Mouse (Mus musculus): Measurements from ENCODE around the gene Ppif.

The Ppif gene

GRCm38 (mm10) chr14:25693888-25694568, at the start of gene Ppif:
TSS of gene Ppif (plus strand) at chr14:25694154.
- DNase-seq = peak; percentile 99

GRCm38 (mm10) chr14:25645717-25646116, 48.2 kb upstream of the Ppif start:
- DNase-seq = no peak

DNA sequence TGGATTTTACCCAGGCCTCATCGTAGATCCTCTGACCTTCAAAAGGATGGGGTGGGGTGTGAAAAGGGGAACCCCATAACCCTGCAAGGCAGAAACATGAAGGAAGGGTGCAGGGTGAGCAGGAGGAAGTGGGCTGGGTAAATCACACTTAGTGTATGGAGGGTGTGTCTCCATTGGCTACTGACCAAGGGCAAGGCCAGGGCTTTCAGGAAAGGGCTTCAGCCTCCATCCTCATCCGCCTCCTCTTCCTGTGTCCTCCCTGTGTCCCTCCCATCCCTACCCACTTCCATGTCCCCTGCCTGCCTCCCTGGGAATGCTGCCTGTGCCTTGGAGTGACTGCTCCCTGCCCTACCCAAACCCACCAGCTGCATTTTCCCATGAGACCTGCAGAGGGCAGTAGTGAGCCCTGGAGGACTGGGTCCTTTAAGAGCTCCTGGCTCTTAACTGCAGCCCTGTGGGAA, 47.8 kb upstream of the Ppif start:
- peak; percentile 66 for DNase-seq

DNA sequence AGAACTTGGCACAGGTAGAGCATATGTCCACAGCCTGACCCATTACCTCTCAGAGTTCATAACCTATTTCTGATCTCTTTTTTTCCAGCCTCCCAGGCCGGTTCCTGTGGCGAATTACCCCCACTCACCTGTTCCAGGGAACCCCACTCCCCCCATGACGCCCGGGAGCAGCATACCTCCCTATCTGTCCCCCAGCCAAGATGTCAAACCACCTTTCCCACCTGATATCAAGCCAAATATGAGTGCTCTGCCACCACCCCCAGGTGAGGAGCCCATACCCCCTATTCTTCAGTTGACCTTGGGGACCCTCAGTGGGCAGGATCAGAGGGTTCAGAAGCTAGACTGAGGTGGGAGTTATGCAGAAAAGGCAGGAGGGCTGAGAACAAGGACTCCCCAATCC, 42.8 kb upstream of the Ppif start:
- DNase-seq = no peak

- no peak for DNase-seq
These were observed 42.0 kb upstream of the Ppif start for GRCm38 (mm10) chr14:25651905-25652304.

GRCm38 (mm10) chr14:25654401-25655197, 39.4 kb upstream of the Ppif start:
- DNase-seq = no peak

- no peak for DNase-seq
These were observed 33.3 kb upstream of the Ppif start for GRCm38 (mm10) chr14:25660661-25661060.

DNA sequence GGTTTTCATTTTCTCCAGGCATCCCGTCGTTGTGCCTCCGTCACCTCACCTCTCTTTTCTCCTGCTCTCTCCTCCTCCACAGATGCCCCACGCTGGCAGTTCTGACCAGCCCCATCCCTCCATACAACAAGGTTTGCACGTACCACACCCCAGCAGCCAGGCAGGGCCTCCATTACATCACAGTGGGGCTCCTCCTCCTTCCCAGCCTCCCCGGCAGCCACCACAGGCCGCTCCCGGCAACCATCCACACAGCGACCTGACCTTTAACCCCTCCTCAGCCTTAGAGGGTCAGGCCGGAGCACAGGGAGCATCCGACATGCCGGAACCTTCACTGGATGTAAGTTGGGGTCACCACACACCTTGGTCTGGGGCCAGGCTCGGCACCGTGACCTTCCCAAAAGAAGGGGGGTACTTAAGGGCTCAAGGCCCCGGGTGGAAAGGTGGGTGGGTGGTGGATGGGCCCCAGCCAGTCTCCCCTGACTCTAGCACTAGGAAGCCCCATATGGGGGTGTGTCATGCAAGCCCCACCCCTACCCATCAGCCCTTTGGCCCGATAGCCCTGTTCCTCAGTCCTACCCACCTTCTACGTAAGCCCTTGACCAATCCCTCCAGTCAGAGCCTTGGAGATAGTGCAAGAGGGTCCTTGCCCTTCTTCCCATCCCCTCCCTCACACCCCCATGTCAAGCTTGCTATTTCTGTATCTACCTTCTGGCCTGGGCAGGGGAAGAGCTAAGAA, 32.6 kb upstream of the Ppif start:
- no peak for DNase-seq

DNA sequence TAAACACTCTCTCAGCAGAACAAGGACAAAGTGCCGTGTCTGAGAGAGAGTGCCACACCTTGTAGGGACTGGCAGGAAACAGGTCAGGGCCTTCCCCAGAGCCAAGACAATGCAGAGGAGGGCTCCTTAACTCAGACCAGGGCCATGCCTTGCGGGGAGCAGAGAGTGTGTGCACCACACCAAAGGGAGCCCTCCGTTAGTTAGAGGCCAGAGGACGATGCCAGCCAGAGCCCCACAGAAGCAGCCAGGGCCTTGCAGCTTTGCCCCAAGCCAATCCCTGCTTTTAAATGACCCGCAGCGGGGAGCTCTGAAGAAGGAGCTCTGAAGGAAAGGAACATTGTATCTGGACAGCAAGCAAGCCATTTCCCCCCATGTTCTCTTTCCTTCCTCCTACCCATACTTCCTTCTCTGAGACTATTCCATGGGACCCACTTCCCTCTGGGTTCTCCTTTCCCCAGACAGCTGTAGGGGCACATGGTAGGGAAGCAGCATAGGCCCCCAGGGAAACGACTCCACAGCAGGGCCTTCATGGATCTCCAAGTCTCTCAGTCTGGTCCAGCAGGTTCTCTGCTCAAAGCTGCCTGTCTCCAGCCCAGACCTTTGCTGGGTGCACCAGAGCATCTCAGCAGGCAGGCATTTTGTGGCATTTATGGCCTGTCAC, 30.2 kb upstream of the Ppif start:
- DNase-seq = no peak

GRCm38 (mm10) chr14:25664310-25664695, 29.7 kb upstream of the Ppif start:
- no peak for DNase-seq

- no peak for DNase-seq
These were observed 28.5 kb upstream of the Ppif start for GRCm38 (mm10) chr14:25665314-25665970.

DNA sequence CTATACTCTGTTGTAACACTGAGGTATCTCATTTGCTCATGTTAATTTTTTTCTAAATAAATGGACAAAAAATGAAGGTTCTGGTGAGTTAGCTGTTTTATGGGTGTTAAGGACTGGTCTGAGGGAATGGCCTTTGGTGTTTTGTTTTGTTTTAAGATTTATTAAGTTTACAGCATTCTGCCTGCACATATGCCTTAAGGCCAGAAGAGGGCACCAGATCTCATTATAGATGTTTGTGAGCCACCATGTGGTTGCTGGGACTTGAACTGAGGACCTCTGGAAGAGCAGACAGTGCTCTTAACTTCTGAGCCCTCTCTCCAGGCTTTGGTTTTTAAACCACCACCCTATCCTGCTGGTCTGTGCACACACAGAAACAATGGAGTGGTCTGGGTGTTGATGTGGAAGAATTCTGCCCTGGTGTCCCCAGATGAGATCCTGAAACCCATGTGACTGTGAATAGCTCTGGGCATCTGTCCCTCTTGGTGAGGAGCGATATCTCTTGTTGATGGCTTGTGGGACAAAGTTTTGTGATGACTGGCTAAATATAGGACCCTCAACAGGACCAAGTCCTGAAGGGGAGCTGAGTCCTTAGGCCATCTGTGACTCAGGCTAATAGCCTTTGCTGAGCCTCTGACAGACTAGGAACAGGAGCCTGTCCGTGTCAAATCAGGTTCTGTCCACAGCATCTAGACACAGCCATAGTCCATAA, 27.1 kb upstream of the Ppif start:
- DNase-seq = no peak

DNA sequence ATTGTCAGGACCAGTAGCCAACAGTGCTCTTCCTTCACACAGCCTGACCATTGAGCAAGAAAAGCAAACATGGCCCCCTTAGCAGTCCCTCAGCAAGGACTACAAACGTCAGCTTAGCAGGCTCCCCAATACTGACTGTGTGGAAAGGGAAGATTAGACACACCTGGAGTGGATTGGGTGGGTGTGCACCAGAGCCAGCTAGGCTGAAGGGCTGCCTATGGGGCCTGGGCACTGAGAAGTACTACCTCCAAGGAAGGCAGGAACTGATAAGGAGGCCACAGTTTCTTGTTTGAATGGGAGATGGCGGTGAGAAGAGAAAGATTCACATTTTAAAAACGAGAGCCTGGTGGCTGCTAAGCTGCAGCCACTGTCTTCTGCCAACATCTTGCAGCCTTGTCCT, 26.4 kb upstream of the Ppif start:
- DNase-seq = no peak

DNA sequence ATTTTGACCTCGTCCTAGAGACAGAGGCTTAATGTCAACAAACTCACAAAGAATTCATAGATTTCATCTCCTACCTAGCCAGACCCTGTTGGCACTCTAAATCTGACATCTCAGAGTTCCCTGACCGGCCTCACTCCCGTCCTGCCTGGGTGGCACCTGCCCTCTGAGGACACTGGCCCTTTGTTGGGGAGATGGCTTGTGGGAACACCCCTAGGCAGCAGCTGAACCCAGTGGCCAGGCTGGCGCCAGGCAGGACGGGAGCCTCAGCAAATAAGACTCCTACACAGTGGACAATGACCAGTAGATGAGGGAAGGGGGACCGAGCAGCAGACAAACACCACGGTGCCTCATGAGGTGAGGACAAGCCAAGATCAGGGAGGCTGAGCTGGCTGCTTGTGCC, 14.3 kb upstream of the Ppif start:
- no peak for DNase-seq

DNA sequence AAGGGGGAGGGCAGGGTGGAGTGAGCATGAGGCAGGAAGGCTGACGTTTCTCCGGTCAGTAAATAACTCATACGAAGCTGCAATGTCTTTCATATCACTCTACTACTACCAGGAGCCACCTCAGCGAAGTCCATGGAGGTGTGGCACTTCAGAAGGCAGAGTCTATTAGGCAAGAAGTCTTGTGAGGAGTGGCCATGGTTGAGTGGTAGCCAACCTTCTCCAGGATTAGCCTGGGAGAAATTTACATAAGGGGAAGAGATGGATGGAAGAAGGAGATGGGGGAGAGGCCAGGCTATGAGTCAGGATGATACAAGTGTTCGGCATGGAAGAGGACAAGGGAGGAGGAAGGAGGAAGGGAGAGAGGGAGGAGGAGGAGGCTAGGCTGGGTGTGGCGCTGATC, 11.9 kb upstream of the Ppif start:
- no peak for DNase-seq

DNA sequence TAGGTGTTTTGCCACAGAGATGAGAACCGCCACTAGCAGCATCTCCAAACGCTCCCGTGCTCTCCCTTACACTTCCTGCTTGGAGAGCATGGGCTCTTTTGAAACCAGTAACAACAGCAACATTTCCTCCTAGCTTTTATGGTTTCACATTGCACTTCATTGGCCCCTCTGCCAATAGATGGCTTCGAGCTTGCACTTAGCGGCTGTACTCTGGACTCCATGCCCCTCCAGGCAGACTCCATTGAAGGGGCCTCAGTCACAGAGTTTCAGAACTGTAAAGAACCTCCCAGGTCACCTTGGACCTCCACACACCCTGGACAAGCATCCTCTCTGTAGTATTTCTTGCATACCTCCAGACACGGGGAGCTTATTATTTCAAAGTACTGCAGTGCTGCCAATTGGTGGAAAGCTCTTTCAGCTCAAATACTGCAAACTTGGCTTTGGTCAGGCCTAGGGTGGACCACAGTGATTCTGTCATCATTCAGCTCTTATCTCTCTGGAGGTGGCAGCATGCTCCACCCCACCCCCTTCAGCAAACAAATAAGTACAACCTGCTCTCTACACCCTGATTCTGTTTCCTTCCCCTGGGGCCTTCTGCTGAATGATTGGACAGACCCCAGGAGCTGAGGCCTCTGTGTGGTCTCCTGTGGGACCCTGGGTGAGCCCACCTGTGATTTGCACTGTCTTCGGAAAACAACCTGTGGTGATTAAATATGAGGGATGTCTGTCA, 7.6 kb upstream of the Ppif start:
- no peak for DNase-seq

GRCm38 (mm10) chr14:25686983-25687901, 6.7 kb upstream of the Ppif start:
- DNase-seq = no peak

DNA sequence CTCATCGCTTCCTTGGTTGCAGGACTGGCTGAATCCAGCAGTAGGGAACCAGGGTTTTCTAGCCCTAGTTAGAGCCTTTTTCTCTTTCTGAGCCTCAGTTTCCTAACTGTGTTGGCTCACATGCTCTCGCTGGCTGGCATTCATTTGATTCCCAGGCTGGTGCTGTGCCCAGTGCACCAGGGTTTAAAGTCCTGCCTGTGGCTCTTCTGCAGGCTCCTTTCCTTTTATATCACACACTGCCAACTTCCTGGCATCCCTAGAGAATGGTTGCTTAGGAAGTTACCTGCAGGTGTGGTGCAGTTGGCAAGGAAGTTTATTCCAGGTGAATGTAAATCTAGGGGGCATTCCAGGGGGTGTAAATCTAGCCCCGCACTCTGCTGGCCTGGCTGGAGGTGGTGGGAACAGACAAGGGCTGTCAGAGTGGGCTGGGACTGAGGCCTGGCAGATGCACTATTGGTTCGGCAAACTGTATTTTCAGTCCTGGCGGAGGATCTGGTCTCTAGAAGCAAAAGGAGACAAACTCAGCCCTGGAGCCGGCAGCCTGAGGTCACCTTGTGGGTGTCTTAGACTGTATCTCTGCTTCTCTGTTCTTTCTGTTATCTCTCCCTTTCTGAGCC, 575 bp upstream of the Ppif start:
- no peak for DNase-seq

DNA sequence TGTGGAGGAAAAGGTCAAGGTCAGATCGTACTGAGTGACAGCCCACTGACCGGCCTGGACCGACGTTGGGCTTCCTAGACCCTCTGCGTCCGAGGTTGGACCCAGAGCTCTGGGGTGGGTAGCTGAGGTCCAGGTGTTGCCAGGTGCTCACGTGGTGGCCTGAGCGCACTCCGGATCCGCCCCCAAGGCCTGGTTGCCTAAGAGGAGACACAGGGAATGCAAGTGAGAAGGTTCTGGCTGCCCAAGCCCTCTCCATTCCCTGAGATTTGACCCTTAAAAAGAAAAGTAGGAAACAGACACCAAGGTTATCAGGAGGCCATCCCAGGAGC, 579 bp downstream of the Ppif start:
- DNase-seq = peak; percentile 25

DNA sequence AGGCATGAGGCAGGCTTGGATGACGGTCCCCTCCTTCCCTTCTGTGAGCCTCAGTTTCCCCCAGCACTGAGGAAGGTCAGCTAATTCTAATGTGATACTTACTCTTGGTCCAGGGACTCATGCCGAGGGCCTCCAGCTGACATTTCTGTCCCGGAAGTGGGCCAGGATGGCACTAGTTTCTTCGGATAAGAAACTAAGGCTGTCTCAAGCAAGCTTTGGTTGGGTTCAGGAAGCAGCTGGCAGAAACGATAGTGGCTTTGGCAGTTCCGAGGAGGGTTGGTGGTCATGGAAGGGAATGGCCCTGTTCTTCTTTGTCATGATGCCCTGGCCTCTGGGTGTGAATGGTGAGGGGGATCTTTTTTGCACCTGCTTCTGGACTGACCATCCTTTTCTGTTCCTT, 1.1 kb downstream of the Ppif start:
- DNase-seq = peak; percentile 27

Data from thymus, postnatal 25 days (tissue).